Mouse (Mus musculus) MN1 (cell line): ENCODE results near the gene Olfr124.

Experiments used
- DNase-seq: peaks from one replicate; pipeline ENCODE4 v3.0.0-alpha.2; 2016; ENCODE audit warnings: low spot score

Gene Olfr124

DNA sequence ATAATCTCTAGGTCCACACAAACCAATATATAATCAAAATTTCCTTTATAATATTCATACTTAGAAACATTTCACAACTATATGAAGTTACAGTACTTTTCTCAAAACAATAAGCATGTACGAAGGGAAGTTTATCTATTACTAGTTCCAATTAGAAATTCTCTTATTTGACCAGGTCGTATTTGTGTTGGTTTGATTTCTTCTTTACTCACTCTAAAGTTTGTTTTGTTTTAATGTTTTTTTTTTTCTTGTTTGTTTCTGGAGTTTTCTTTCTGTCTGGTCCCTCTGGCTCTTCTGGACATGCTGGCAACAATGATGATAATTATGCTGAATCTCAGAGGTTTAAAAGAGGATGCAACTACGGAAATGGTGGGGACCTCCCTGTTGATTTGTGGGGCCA, at the start of gene Olfr124:
Gene Olfr124 (plus strand): TSS at position 301 of the 400 bp plus-strand sequence.
- no peak for DNase-seq

DNA sequence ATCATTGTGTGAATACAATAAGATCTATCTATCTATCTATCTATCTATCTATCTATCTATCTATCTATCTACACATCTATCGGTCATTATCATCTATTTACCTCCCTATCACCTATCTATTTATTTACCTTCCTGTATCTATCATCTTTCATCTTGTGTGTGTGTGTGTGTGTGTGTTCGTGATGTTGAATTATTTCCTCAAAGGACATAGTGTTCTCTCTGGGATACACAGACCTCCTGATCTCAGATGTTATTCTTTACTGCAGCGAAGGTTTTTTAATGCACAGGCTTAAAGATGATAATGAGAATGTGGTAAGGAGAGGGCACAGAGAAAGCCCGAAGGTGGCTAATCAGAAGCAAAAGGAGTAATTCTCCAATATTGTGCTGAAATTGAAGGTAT, 31.4 kb upstream of the Olfr124 start, which contains the start of gene Olfr122:
Gene Olfr122 (plus strand): TSS at position 301 of the 400 bp plus-strand sequence.
- DNase-seq = no peak

DNA sequence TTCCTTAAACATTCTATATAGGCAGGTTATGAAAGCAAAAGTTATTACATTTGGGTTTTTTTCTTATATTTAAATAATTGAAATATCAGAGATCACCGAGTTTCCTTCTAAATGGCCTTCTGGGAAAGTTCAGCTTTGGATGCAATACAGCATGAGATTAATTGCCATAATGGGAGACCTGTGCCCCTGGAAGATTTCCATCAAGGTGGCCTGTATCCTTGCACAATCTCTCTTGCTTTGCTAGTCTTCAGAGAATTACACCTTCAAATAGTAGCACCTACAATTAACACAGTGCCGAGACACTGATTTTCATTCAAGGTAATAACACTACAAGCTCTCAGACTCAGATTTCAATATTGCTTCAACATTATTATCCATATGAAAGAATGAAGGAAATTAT, 6.5 kb upstream of the Olfr124 start, which contains the start of gene Olfr123:
Gene Olfr123 (plus strand): TSS at position 301 of the 400 bp plus-strand sequence.
- no peak for DNase-seq

DNA sequence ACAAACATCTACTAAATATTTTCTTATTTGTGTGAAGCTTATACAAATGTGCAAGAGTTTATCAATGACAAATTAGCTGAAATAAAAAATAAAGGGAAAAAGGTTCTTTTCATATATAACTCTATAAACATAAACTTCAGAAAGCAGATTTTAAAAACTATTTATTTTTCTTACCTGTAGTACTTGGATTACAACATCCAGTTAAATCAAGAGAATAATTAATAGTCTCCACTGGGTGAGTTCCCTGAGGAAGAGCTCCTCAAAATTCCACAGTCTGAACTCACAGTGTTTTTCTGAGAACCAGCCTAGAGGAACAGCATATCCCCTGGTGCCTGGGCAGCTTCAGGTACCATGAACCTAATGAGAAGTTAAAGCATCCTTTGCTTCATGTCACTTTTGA, 33.0 kb downstream of the Olfr124 start, which contains the start of gene Olfr125:
Gene Olfr125 (plus strand): TSS at position 301 of the 400 bp plus-strand sequence.
- DNase-seq = no peak

DNA sequence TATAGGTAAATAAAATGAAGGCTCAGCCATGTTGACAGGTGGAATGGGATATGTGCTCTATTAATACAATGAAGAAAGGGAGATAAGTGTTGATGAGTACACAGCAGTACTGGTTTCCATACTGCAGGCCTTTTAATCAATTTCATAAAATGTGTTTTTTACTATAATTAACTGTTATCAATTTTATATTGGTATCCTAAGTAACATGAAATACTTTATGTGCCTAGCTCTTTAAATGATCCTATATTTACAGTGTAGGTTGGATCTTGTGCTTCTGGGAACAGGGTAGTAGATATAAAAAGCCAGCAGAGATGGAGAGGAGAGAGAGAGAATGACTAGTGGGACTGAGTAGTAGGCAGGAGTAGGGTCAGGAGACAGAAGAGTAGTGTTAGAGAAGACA, 47.5 kb downstream of the Olfr124 start, which contains the start of gene Olfr126:
Gene Olfr126 (plus strand): TSS at position 301 of the 400 bp plus-strand sequence.
- DNase-seq = no peak
